Mouse (Mus musculus): ENCODE measurements around the gene Atpif1. TPM values are rescaled to one million over a fixed set of nuclear protein-coding genes. Genes with fewer than 3 reads are reported as not detected.

Atpif1 gene
- polyA plus RNA-seq (2015; fragmentation: Nextera tagmentation; extraction: Ambion mirVana): 1,312 and 1,561 TPM in 2 replicates

- ATAC-seq (replicated peaks; ENCODE audit: extremely low read depth, insufficient read depth, low FRiP score): peak; percentile 79
- Histone ChIP-seq H3K9me3 (replicated peaks; ENCODE audit: control insufficient read depth, low read length) (no peaks in the 10 kb centered on the region), H3K27ac (ENCODE audit: low read length) (peak within 1 kb of the TSS; percentile 95), H3K4me3 (ENCODE audit: low read length) (peak within 1 kb of the TSS; percentile 78), H3K36me3 (ENCODE audit: control insufficient read depth, insufficient read depth) (peaks cover 18% of the 10 kb centered on the region), H3K4me1 (ENCODE audit: control insufficient read depth, insufficient read depth, low read length) (peaks cover 31% of the 10 kb centered on the region), H3K27me3 (ENCODE audit: control insufficient read depth, insufficient read depth, low read length) (no peaks in the 10 kb centered on the region), H3K4me2 (ENCODE audit: low read depth, low read length) (peak within 1 kb of the TSS; percentile 78), H3K9ac (ENCODE audit: low read length) (peak within 1 kb of the TSS; percentile 92)
- WGBS: under 1% methylated on average over 63 of the region's 63 CpGs
Measured at GRCm38 (mm10) chr4:132532981-132533916, at the start of gene Atpif1. Atpif1 (minus strand) TSS chr4:132533659.

GRCm38 (mm10) chr4:132574809-132575347 is 41.4 kb upstream of the Atpif1 start:
- no peak overlapping the region for H3K9ac ChIP-seq (ENCODE audit: low read length)
- no peak overlapping the region for H3K4me3 ChIP-seq (ENCODE audit: low read length)
- no peak overlapping the region for H3K4me2 ChIP-seq (ENCODE audit: low read depth, low read length)
- WGBS: 73% methylated on average over 1 of the region's 1 CpGs
- H3K27me3 ChIP-seq (ENCODE audit: control insufficient read depth, insufficient read depth, low read length): no peaks in the 10 kb centered on the region
- ATAC-seq (replicated peaks; ENCODE audit: extremely low read depth, insufficient read depth, low FRiP score): no peak
- H3K4me1 ChIP-seq (ENCODE audit: control insufficient read depth, insufficient read depth, low read length): peaks cover 11% of the 10 kb centered on the region
- H3K27ac ChIP-seq (ENCODE audit: low read length): no peak overlapping the region
- H3K9me3 ChIP-seq (replicated peaks; ENCODE audit: control insufficient read depth, low read length): no peaks in the 10 kb centered on the region
- H3K36me3 ChIP-seq (ENCODE audit: control insufficient read depth, insufficient read depth): no peaks in the 10 kb centered on the region

- no peaks in the 10 kb centered on the region for H3K36me3 ChIP-seq (ENCODE audit: control insufficient read depth, insufficient read depth)
- ATAC-seq (replicated peaks; ENCODE audit: extremely low read depth, insufficient read depth, low FRiP score): peak; percentile 81
- no peak overlapping the region for H3K4me3 ChIP-seq (ENCODE audit: low read length)
- H3K4me1 ChIP-seq (ENCODE audit: control insufficient read depth, insufficient read depth, low read length): peaks cover 11% of the 10 kb centered on the region
- H3K4me2 ChIP-seq (ENCODE audit: low read depth, low read length): peak overlapping the region; percentile 38; the same call in 1 of the 2 replicates
- WGBS: 29% methylated on average over 11 of the region's 11 CpGs
- H3K9ac ChIP-seq (ENCODE audit: low read length): peak overlapping the region; percentile 11; the same call in 1 of the 2 replicates
- H3K27me3 ChIP-seq (ENCODE audit: control insufficient read depth, insufficient read depth, low read length): no peaks in the 10 kb centered on the region
- H3K9me3 ChIP-seq (replicated peaks; ENCODE audit: control insufficient read depth, low read length): no peaks in the 10 kb centered on the region
- H3K27ac ChIP-seq (ENCODE audit: low read length): no peak overlapping the region; the same call in 1 of the 2 replicates
Measured at GRCm38 (mm10) chr4:132573327-132573726, 39.9 kb upstream of the Atpif1 start.

- Histone ChIP-seq H3K4me1 (ENCODE audit: control insufficient read depth, insufficient read depth, low read length) (peaks cover 11% of the 10 kb centered on the region), H3K9me3 (replicated peaks; ENCODE audit: control insufficient read depth, low read length) (no peaks in the 10 kb centered on the region), H3K4me2 (ENCODE audit: low read depth, low read length) (no peak overlapping the region), H3K36me3 (ENCODE audit: control insufficient read depth, insufficient read depth) (no peaks in the 10 kb centered on the region), H3K27ac (ENCODE audit: low read length) (no peak overlapping the region), H3K27me3 (ENCODE audit: control insufficient read depth, insufficient read depth, low read length) (no peaks in the 10 kb centered on the region), H3K9ac (ENCODE audit: low read length) (no peak overlapping the region), H3K4me3 (ENCODE audit: low read length) (no peak overlapping the region)
- no peak for ATAC-seq (replicated peaks; ENCODE audit: extremely low read depth, insufficient read depth, low FRiP score)
- 82% methylated on average over 9 of the region's 9 CpGs for WGBS
Measured at GRCm38 (mm10) chr4:132571190-132571589, 37.7 kb upstream of the Atpif1 start.

- 88% methylated on average over 5 of the region's 5 CpGs for WGBS
- Histone ChIP-seq H3K9ac (ENCODE audit: low read length) (no peak overlapping the region), H3K4me3 (ENCODE audit: low read length) (no peak overlapping the region), H3K9me3 (replicated peaks; ENCODE audit: control insufficient read depth, low read length) (no peaks in the 10 kb centered on the region), H3K4me2 (ENCODE audit: low read depth, low read length) (no peak overlapping the region), H3K4me1 (ENCODE audit: control insufficient read depth, insufficient read depth, low read length) (peaks cover 11% of the 10 kb centered on the region), H3K27me3 (ENCODE audit: control insufficient read depth, insufficient read depth, low read length) (no peaks in the 10 kb centered on the region), H3K27ac (ENCODE audit: low read length) (no peak overlapping the region), H3K36me3 (ENCODE audit: control insufficient read depth, insufficient read depth) (no peaks in the 10 kb centered on the region)
- no peak for ATAC-seq (replicated peaks; ENCODE audit: extremely low read depth, insufficient read depth, low FRiP score)
Measured at GRCm38 (mm10) chr4:132569115-132569514, 35.7 kb upstream of the Atpif1 start.

GRCm38 (mm10) chr4:132567361-132567779 is 33.9 kb upstream of the Atpif1 start:
- H3K36me3 ChIP-seq (ENCODE audit: control insufficient read depth, insufficient read depth): no peaks in the 10 kb centered on the region
- ATAC-seq (replicated peaks; ENCODE audit: extremely low read depth, insufficient read depth, low FRiP score): no peak
- H3K27me3 ChIP-seq (ENCODE audit: control insufficient read depth, insufficient read depth, low read length): no peaks in the 10 kb centered on the region
- 54% methylated on average over 9 of the region's 9 CpGs for WGBS
- no peak overlapping the region for H3K4me2 ChIP-seq (ENCODE audit: low read depth, low read length)
- no peak overlapping the region for H3K27ac ChIP-seq (ENCODE audit: low read length)
- H3K9ac ChIP-seq (ENCODE audit: low read length): no peak overlapping the region
- peaks cover 3% of the 10 kb centered on the region for H3K4me1 ChIP-seq (ENCODE audit: control insufficient read depth, insufficient read depth, low read length)
- H3K9me3 ChIP-seq (replicated peaks; ENCODE audit: control insufficient read depth, low read length): no peaks in the 10 kb centered on the region
- no peak overlapping the region for H3K4me3 ChIP-seq (ENCODE audit: low read length)

GRCm38 (mm10) chr4:132565089-132565747 is 31.8 kb upstream of the Atpif1 start:
- Histone ChIP-seq H3K4me2 (ENCODE audit: low read depth, low read length) (no peak overlapping the region), H3K9ac (ENCODE audit: low read length) (no peak overlapping the region), H3K36me3 (ENCODE audit: control insufficient read depth, insufficient read depth) (no peaks in the 10 kb centered on the region), H3K4me1 (ENCODE audit: control insufficient read depth, insufficient read depth, low read length) (peaks cover 3% of the 10 kb centered on the region), H3K27ac (ENCODE audit: low read length) (no peak overlapping the region), H3K9me3 (replicated peaks; ENCODE audit: control insufficient read depth, low read length) (no peaks in the 10 kb centered on the region), H3K27me3 (ENCODE audit: control insufficient read depth, insufficient read depth, low read length) (no peaks in the 10 kb centered on the region), H3K4me3 (ENCODE audit: low read length) (no peak overlapping the region)
- 71% methylated on average over 12 of the region's 12 CpGs for WGBS
- ATAC-seq (replicated peaks; ENCODE audit: extremely low read depth, insufficient read depth, low FRiP score): no peak

- Histone ChIP-seq H3K36me3 (ENCODE audit: control insufficient read depth, insufficient read depth) (no peaks in the 10 kb centered on the region), H3K27ac (ENCODE audit: low read length) (no peak within 1 kb of the TSS), H3K9ac (ENCODE audit: low read length) (no peak within 1 kb of the TSS), H3K4me3 (ENCODE audit: low read length) (no peak within 1 kb of the TSS), H3K4me1 (ENCODE audit: control insufficient read depth, insufficient read depth, low read length) (peaks cover 3% of the 10 kb centered on the region), H3K27me3 (ENCODE audit: control insufficient read depth, insufficient read depth, low read length) (no peaks in the 10 kb centered on the region), H3K9me3 (replicated peaks; ENCODE audit: control insufficient read depth, low read length) (no peaks in the 10 kb centered on the region), H3K4me2 (ENCODE audit: low read depth, low read length) (no peak within 1 kb of the TSS)
- 16% methylated on average over 4 of the region's 4 CpGs for WGBS
- peak; percentile 51; the same call in 1 of the 2 replicates for ATAC-seq (replicated peaks; ENCODE audit: extremely low read depth, insufficient read depth, low FRiP score)
Measured at GRCm38 (mm10) chr4:132563965-132564364, 30.5 kb upstream of the Atpif1 start, which contains the start of gene Ptafr. Ptafr (plus strand) TSS chr4:132564067.

All from heart, embryonic 16.5 days (tissue).